Mouse (Mus musculus) embryonic stem cell, embryonic (primary cell): ENCODE results near the gene Amd1.

Source experiments
- CTCF ChIA-PET, 4 experiments: fragments of 300-600 bp in 2 of 4; fragments of 350-600 bp in 2 of 4; sonication (Branson Sonifier 250); formaldehyde crosslinking; loops; one replicate each; lab custom pipeline; 2022; ENCODE audit warnings: inconsistent platforms in 2 of 4; lab: Charles Lee
- POLR2A ChIA-PET, 4 experiments: fragments of 300-600 bp in 2 of 4; fragments of 350-600 bp in 2 of 4; sonication (Branson Sonifier 250); formaldehyde crosslinking; loops; one replicate each; lab custom pipeline; 2022; ENCODE audit warnings: antibody characterized with exemption in 4 of 4, inconsistent platforms in 1 of 4; lab: Charles Lee

Amd1 gene

GRCm38 (mm10) chr10:40278317-40278716, 23.7 kb downstream of the Amd1 start:
- CTCF ChIA-PET = no interaction called here
- POLR2A ChIA-PET = interaction anchor here in 1 of 4 experiments (1.3 to 2.3 kb wide), 3 partner anchors 20 to 24 kb away, joined by 5 to 12 read pairs (median 8); partner anchors contain the start of genes Amd1 and Gtf3c6

- CTCF ChIA-PET = interaction anchor here in 1 of 4 experiments (0.6 kb wide), 1 partner anchor 368 kb away, joined by 3 read pairs; no protein-coding TSS in a partner anchor
- POLR2A ChIA-PET = interaction anchor here in 3 of 4 experiments (0.8 to 1.9 kb wide), 11 partner anchors 10 to 265 kb away, joined by 3 to 13 read pairs (median 6); partner anchors contain the start of genes Gtf3c6 (in 2 of the 3) and Amd1 (in 1 of the 3)
Observed at GRCm38 (mm10) chr10:40275991-40276390, 26.0 kb downstream of the Amd1 start.

GRCm38 (mm10) chr10:40273938-40274337, 28.0 kb downstream of the Amd1 start:
- CTCF ChIA-PET = interaction anchor here in 2 of 4 experiments (0.6 to 1.0 kb wide), 3 partner anchors 15 to 102 kb away, joined by 3 to 6 read pairs (median 4); no protein-coding TSS in a partner anchor

GRCm38 (mm10) chr10:40271216-40271615, 30.8 kb downstream of the Amd1 start:
- ChIA-PET POLR2A (interaction anchor here in 3 of 4 experiments (0.6 to 5.2 kb wide), 10 partner anchors 8 to 77 kb away, joined by 3 to 37 read pairs (median 4); partner anchors contain the start of gene Gtf3c6 (in 2 of the 3)), CTCF (no interaction called here)

More at GRCm38 (mm10) chr10:40273938-40274337, 28.0 kb downstream of the Amd1 start:
- POLR2A ChIA-PET = interaction anchor here (0.5 to 1.5 kb wide), 4 partner anchors 8 to 68 kb away, joined by 3 to 7 read pairs (median 4); partner anchors contain the start of gene Gtf3c6 (in 1 of the 4)

- ChIA-PET CTCF (interaction anchor here in 2 of 4 experiments (0.6 to 1.1 kb wide), 3 partner anchors 65 to 318 kb away, joined by 3 to 9 read pairs (median 5); no protein-coding TSS in a partner anchor), POLR2A (interaction anchor here in 2 of 4 experiments (1.0 to 12.9 kb wide), 6 partner anchors 11 to 260 kb away, joined by 3 to 329 read pairs (median 5); partner anchors contain the start of gene Amd1 (in 2 of the 2))
Observed at GRCm38 (mm10) chr10:40264920-40265319, 37.1 kb downstream of the Amd1 start.

- CTCF ChIA-PET = no interaction called here
- POLR2A ChIA-PET = interaction anchor here in 3 of 4 experiments (1.2 to 12.9 kb wide), 7 partner anchors 9 to 258 kb away, joined by 4 to 329 read pairs (median 5); partner anchors contain the start of gene Amd1 (in 1 of the 3)
Observed at GRCm38 (mm10) chr10:40263691-40264090, 38.3 kb downstream of the Amd1 start.

GRCm38 (mm10) chr10:40262200-40262599, 39.8 kb downstream of the Amd1 start:
- POLR2A ChIA-PET = interaction anchor here in 3 of 4 experiments (0.6 to 12.9 kb wide), 8 partner anchors 10 to 1070 kb away, joined by 3 to 329 read pairs (median 3); partner anchors contain the start of gene Amd1 (in 1 of the 3)

GRCm38 (mm10) chr10:40260305-40260704, 41.7 kb downstream of the Amd1 start:
- CTCF ChIA-PET = no interaction called here
- POLR2A ChIA-PET = interaction anchor here in 3 of 4 experiments (0.6 to 12.9 kb wide), 26 partner anchors 10 to 1162 kb away, joined by 3 to 329 read pairs (median 28); partner anchors contain the start of genes Amd1 (in 3 of the 3), Ddo (in 2 of the 3), Rpf2 (in 2 of the 3) and Mfsd4b3 (in 1 of the 3)

More at GRCm38 (mm10) chr10:40262200-40262599, 39.8 kb downstream of the Amd1 start:
- CTCF ChIA-PET = interaction anchor here in 2 of 4 experiments (0.5 to 0.6 kb wide), 3 partner anchors 28 to 258 kb away, joined by 3 to 7 read pairs (median 3); no protein-coding TSS in a partner anchor

GRCm38 (mm10) chr10:40259542-40259941, 42.4 kb downstream of the Amd1 start:
- ChIA-PET POLR2A (interaction anchor here (0.6 to 12.9 kb wide), 88 partner anchors 9 to 1134 kb away, joined by 3 to 329 read pairs (median 8); partner anchors contain the start of genes Amd1 (in 3 of the 4), Rpf2 (in 3 of the 4), Ddo (in 2 of the 4) and Mfsd4b3 (in 2 of the 4)), CTCF (interaction anchor here (0.6 to 2.2 kb wide), 20 partner anchors 9 to 1030 kb away, joined by 3 to 10 read pairs (median 3); partner anchors contain the start of gene Ddo (in 1 of the 4))

GRCm38 (mm10) chr10:40258976-40259375, 43.0 kb downstream of the Amd1 start:
- ChIA-PET POLR2A (interaction anchor here (0.6 to 12.9 kb wide), 199 partner anchors 8 to 1260 kb away, joined by 3 to 329 read pairs (median 5); partner anchors contain the start of genes Amd1 (in 4 of the 4), Rpf2 (in 4 of the 4), Cdc40 (in 2 of the 4) and Cdk19 (in 2 of the 4)), CTCF (interaction anchor here (0.6 to 2.2 kb wide), 23 partner anchors 9 to 1030 kb away, joined by 3 to 10 read pairs (median 3); partner anchors contain the start of gene Ddo (in 1 of the 4))

- CTCF ChIA-PET = interaction anchor here (0.5 to 2.2 kb wide), 20 partner anchors 8 to 1031 kb away, joined by 3 to 10 read pairs (median 4); partner anchors contain the start of gene Ddo (in 1 of the 4)
- POLR2A ChIA-PET = interaction anchor here (0.6 to 12.9 kb wide), 231 partner anchors 8 to 1904 kb away, joined by 3 to 329 read pairs (median 5); partner anchors contain the start of genes Amd1 (in 4 of the 4), Rpf2 (in 4 of the 4), Cd164 (in 2 of the 4) and Cdc40 (in 2 of the 4)
Observed at GRCm38 (mm10) chr10:40258401-40258966, 43.5 kb downstream of the Amd1 start.

GRCm38 (mm10) chr10:40257414-40258255, 44.4 kb downstream of the Amd1 start, which contains the start of gene Gtf3c6:
Gtf3c6 (minus strand) TSS chr10:40258108.
- ChIA-PET CTCF (interaction anchor here (0.5 to 2.2 kb wide), 9 partner anchors 25 to 1015 kb away, joined by 3 to 12 read pairs (median 9); no protein-coding TSS in a partner anchor), POLR2A (interaction anchor here (0.6 to 12.9 kb wide), 177 partner anchors 8 to 1905 kb away, joined by 3 to 329 read pairs (median 5); partner anchors contain the start of genes Rpf2 (in 4 of the 4), Amd1 (in 3 of the 4), Cd164 (in 3 of the 4) and Slc16a10 (in 2 of the 4))

- ChIA-PET POLR2A (interaction anchor here (0.6 to 12.9 kb wide), 54 partner anchors 7 to 660 kb away, joined by 3 to 329 read pairs (median 9); partner anchors contain the start of genes Amd1 (in 3 of the 4), Rpf2 (in 3 of the 4), Cdc40 (in 1 of the 4) and Mfsd4b3 (in 1 of the 4)), CTCF (interaction anchor here in 1 of 4 experiments (0.6 kb wide), 1 partner anchor 26 kb away, joined by 12 read pairs; no protein-coding TSS in a partner anchor)
Observed at GRCm38 (mm10) chr10:40256716-40257115, 45.3 kb downstream of the Amd1 start.

- ChIA-PET POLR2A (interaction anchor here in 3 of 4 experiments (0.9 to 2.1 kb wide), 9 partner anchors 9 to 291 kb away, joined by 3 to 4 read pairs (median 3); partner anchors contain the start of genes Amd1 (in 1 of the 3) and Mfsd4b3 (in 1 of the 3)), CTCF (interaction anchor here in 2 of 4 experiments (1.1 to 1.6 kb wide), 2 partner anchors 8 to 38 kb away, joined by 3 to 5 read pairs; no protein-coding TSS in a partner anchor)
Observed at GRCm38 (mm10) chr10:40250969-40251368, 51.0 kb downstream of the Amd1 start.

GRCm38 (mm10) chr10:40249625-40250024, 52.4 kb downstream of the Amd1 start:
- CTCF ChIA-PET = interaction anchor here in 3 of 4 experiments (0.6 to 1.6 kb wide), 12 partner anchors 10 to 1079 kb away, joined by 3 to 8 read pairs (median 3); partner anchors contain the start of genes Mfsd4b3 (in 2 of the 3) and Slc16a10 (in 1 of the 3)
- POLR2A ChIA-PET = interaction anchor here (0.9 to 3.6 kb wide), 10 partner anchors 8 to 1204 kb away, joined by 3 to 25 read pairs (median 4); partner anchors contain the start of genes Gtf3c6 (in 1 of the 4) and Mfsd4b3 (in 1 of the 4)
